Mouse (Mus musculus) A20 (cell line): ENCODE results near the gene Bbx.

Source experiments
- DNase-seq: peaks from one replicate; pipeline ENCODE4 v3.0.0-alpha.2; 2011; ENCODE audit warnings: low read depth, low spot score

Gene Bbx

GRCm38 (mm10) chr16:50432062-50432878 lies at the start of gene Bbx:
TSS of gene Bbx (minus strand) at chr16:50432390.
- peak; percentile 98 for DNase-seq

DNA sequence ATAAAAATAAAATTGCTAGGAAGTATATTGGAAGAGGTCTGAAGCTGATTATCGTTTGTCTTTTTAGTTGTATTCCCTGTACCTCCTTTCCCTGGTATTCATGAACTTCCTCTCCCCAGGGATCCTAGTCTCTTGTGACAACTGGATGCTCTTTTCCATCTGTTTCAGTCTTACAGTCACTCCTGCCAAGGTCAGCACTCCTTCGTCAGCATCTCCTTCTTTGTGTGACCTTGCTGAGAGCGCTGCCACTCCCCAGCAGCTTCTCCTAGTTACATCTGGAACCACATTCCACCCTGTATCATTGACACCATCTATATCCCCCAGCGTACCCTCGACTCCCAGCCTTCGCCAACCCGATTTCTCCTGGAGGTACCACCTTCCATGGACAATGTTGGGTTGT lies 49.7 kb upstream of the Bbx start:
- DNase-seq, result no peak

DNA sequence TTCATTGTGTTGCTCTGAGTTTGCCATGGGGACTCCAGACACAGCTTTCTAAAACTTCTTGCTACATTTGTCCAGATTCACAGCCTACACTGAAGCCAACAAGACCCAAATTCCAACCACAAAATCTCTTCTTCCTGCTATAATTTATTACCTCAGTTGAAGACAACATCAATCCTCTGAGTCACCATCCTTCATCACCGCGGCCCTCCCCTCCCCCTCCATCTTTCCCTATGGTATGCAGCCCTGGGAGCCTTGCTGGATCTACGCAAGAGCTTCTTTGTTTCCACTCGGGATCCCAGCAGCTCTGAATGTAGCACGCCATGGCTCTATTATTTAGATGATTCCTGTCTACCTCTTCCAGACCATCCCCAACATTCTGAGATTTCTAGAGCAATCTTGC lies 49.2 kb upstream of the Bbx start:
- no peak for DNase-seq

- no peak for DNase-seq
These were observed 46.5 kb upstream of the Bbx start for GRCm38 (mm10) chr16:50478695-50479094.

DNA sequence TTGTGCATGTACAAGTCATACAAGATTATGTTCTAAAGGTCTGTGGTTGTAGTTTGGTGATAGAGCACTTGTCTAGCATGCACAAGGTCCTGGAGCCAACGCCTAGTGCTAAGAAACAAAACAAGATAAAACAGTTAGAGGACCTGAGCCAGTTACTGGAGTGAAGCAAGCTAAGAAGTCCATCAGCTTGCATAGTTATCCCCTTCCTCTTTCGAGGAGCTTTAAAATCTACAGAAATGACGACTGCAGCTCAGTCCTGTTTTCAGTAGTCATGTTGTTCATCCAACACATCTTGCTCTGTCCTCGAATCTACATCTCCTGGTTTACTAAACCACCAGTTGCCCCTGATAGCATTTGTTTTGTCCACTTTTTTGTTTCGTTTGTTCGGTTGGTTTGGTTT lies 45.4 kb upstream of the Bbx start:
- peak; percentile 16 for DNase-seq

DNA sequence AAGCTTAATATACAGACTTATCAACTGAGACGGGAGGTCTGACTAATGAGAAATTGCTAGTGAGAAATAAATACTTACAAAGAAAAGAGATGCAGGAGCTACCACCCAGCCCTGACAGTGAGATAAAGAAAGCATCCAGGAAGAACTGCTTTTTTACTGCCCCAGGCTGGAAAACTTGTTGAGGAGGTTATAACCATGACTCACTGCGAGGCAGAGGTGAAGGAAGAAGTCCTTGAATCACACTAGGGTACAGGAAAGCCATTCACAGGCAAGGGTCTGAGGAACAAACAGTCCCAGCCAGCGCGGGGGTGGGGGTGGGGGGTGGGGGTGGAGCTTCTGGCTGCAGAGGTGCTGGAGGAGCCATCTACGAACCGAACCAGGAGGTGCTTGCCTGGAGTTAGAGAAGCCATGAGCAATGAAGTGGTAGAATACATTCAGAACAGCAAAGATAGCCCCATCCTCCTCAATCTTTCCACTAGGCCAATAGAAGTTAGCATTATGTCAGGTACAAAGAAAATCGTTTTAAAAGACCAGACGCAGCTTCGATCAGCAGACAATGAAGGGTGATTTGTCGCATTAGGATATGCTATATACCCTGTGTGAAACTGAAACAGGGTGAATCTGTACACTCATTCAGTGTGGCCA lies 30.2 kb upstream of the Bbx start:
- no peak for DNase-seq

- no peak for DNase-seq
These were observed 27.0 kb upstream of the Bbx start for GRCm38 (mm10) chr16:50459146-50459545.

- no peak for DNase-seq
These were observed 23.9 kb upstream of the Bbx start for GRCm38 (mm10) chr16:50456053-50456452.

GRCm38 (mm10) chr16:50449086-50449485 lies 16.9 kb upstream of the Bbx start:
- DNase-seq, result no peak

DNA sequence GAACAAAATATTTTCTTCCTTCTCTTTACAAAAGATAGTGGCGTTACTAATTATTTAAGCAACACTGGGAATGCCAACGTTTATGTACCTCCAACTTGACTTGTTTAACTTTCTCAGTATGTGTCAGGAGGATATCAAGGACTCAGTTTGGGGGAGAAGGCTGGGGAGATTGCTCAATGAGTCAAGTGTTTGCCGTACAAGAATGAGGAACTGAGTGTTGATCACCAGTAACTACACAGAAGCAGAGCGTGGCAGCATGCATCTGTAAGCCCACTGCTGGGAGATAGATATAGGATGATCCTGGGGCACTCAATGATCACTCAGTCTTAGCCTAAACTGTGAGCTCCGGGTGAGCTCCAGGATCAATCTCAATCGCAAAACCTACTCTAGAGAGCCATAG lies 12.8 kb upstream of the Bbx start:
- peak; percentile 53 for DNase-seq

- no peak for DNase-seq
These were observed 6.6 kb upstream of the Bbx start for GRCm38 (mm10) chr16:50438816-50439215.

DNA sequence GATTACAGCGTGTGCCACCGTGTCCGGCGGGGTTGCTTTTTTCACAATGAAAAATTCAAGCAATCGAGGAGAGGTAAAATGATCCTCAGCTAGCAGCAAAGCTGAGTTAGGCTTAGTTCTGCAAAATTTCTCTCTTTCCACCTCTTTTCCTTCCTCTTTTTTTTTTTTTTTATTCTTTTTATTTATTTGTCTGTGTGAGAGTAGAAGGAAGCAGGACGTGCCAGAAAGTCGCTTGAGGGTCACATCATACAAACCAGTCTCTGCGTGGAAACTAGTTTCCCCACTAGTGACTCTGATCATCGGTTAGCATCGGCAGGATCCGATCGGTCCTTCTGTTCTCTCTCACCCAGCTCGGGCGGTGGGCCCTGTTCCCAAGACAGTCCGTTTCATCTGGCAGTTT lies 5.6 kb upstream of the Bbx start:
- no peak for DNase-seq

DNA sequence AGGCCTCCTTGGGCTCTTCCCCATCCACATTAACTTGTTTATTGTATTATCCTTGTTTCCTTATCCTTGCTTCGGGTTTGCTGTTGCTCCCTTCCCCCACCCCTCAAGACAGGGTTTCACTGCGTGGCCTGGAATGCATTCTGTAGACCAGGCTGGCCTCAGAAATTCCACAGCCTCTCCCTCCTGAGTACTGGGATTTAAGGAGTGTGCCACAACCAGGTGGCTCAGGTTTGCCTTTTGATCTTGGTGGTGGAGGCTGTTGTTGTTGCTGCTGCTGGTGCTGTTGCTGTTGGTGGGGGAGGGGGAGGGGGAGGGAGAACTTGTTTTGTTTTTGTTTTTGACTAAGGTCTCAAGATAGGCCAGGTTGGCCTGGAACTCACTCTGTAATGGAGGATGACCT lies 5.1 kb upstream of the Bbx start:
- DNase-seq, result no peak

DNA sequence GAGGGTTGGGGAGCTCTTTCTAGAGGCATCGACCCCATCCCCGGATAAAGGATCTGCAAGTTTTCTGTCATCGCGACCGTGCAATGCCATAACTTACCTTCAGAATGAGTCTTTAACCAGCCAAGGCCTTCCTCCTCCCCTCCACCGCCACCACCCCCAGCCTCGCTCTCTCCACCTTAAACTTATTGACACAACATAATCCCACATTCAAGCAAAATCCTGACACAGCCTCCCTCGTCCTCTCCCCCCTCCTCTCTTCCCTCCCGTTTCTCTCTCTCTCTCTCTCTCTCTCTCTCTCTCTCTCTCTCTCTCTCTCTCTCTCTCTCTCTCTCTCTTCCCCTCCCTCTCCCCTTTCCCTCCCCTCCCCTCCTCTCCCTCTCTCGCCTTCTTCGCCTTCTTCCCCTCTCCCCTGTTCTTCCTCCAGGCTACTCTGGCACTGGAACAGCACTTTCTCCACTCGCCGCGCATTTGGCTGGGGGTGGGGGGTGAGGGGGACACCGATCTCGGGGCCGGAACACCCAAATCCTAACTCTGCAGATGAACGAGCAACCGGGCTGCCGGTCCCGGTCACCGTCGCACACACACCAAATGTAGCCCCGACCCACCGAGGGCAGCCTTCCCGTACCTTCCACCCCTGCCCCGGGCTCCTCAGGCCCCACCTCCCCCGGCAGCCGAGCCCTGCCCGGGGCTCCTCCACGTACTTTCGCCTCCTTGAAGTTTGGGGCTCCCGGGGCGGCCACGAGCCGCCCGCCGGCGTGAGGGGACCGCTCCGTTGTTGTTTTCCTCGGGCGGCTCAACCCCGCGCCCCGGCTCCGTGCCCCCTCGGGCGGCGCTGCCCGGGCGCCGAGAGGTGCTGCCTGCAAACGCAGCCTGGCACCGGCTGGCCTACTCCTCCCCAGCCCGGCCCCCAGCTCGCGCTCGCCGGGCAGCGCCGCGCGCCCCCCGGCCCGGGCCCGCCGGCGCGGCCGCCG lies 894 bp downstream of the Bbx start:
- DNase-seq, result peak; percentile 82

- peak; percentile 80 for DNase-seq
These were observed 1.7 kb downstream of the Bbx start for GRCm38 (mm10) chr16:50430515-50430877.

DNA sequence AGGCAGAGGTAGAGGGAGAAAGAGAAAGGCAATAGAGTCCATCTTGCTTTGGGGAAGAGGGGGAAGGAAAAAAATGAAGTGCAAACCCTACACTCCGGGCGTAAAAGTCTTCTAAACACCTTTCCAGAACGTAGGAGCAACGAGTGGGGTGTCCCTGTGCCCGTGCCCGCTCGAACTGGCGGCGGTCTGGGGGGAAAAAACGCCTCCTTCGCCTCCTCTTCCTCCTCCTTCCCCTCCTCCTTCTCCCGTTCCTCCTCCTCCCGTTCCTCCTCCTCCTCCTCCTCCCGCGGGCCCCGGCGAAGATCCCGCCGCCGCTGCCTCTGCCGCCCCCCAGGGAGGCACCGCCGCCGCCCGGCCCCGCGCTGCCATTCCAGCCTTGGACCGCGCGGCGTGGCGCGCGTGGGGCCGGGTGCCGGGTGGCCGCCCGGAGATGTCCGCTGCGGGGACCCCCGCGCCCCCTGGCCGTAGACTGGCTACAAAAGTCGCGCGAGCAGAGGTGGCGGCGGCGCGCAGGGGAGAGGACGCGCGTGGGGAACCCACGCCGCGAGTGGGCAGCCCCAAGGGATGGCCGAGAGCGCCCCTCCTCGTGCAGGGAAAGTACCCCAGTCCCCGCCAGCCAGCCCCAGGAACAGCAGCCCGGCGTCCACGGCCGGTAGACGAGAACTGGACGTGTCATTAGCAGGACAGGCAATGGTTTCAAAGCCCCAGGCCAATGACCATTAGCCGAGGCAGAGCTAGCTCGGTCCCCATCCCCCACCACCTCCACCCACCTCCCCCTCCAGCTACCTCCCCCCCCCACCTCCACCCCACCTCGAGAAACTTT lies 2.3 kb downstream of the Bbx start:
- no peak for DNase-seq

DNA sequence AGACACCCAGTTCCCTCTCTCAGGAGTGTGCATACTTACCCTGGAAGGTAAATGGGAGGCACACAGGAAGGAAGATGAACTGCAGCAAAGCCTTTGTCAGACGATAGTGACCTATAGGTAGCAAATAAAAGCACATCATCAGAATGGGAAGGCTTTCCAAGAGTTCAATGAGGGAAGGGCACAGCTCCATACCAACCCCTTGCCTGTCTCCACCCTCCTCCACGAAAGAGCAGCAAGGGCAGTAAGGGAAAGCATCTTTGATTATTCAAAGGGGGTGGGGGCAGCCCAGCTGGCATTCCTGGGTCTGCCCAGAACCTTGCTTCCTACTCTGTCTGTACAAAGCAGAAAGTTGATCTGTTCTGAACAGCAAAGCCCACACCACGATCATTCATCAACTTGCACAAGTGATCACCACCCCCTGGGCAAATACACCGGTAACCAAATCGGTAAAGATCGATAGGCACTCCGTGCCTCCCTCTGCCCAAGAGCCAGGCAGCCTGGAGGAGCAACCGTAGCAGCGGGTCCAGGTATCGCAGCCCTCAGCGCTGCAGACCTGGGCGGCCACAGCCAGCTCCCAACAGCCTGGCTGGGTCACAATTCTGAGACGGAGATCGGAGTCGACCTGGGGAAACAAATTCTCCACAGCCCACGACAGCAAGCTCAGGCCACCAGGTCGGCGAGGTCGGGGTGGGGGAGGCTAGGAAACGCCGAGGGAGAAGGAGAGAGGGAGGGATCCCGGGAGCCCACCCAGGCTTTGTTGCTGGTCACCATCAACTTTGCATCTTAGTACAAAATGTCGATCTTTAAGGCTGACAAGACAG lies 3.1 kb downstream of the Bbx start:
- no peak for DNase-seq

GRCm38 (mm10) chr16:50420130-50420529 lies 12.1 kb downstream of the Bbx start:
- DNase-seq, result peak; percentile 63

DNA sequence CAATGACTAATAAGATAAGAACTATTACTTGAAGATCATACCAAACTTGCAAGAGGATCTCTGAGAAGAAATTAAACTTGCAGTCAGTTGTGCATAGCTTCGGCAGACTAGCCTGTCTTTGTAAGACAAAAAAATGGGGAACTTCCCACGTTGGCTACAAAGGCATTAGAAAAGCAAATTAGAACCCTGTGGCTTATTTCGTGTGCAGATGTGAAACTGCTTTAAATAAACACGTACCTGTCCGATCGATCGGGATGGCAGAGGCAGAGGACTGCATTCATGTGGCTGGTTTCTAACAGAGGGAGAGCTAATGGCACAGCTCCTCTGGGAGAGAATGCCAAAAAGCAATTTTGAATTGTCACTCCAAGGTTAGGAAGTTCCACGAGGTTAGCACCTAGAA lies 16.8 kb downstream of the Bbx start:
- DNase-seq, result peak; percentile 79

GRCm38 (mm10) chr16:50402851-50403250 lies 29.3 kb downstream of the Bbx start:
- DNase-seq, result no peak
